Comparison of ENCODE assay signal across 9 mouse cellular contexts in the genomic region with DNA sequence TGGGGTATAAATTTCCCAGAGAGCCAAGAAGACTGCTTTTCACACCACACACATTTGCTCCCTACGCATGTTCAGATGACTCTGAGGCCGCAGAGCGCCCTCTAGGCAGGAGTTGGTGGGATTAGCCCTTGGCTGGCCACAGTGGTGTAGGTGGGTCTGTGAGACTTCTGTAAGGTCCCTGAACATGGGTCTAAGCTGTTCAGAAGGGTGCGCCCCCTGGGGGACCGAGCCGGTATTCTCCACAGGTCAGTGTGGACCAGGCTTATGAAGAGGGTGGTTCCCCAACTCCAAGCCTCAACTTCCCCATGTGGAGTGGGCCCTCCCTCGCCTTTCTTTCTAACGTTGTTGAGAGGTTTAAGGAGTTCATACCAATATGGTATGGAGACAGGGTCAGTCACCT. TPM values are rescaled to one million over a fixed set of nuclear protein-coding genes. Genes with fewer than 3 reads are reported as not detected.
DNase-seq lines count a peak whose midpoint lies in the region; ATAC-seq and TF ChIP-seq lines count a peak whose summit lies in the region.
"Had no signal": no experiment of that assay in that cellular context is flagged by ENCODE, and none has a peak within 500 bp of the region (broad histone marks: within the 10 kb centered on the region; RNA-seq: fewer than 3 reads in every experiment).

No protein-coding gene starts in this region.

- in situ Hi-C loops in CH12.LX (cut with MboI; ENCODE audit: low pct_ligation_motif_present, low pct_unique_long_range_greater_than_20kb, low sequenced_read_pairs): no loop called here

- no peaks in the 10 kb centered on the region for H3K27me3 ChIP-seq in heart, embryonic 15.5 days
- no peaks in the 10 kb centered on the region for H3K27me3 ChIP-seq in CH12.LX (replicated peaks)
- H3K27me3 ChIP-seq in liver, embryonic 14.5 days (ENCODE audit: control insufficient read depth, insufficient read depth, low read length): no peaks in the 10 kb centered on the region

- H3K36me3 ChIP-seq in heart, embryonic 15.5 days: no peaks in the 10 kb centered on the region
- H3K36me3 ChIP-seq in CH12.LX (replicated peaks in 1 of 2; ENCODE audit: control insufficient read depth in 1 of 2, insufficient read depth in 1 of 2, low read length in 1 of 2): peaks cover 86 to 92% of the 10 kb centered on the region in 2 experiments
- no peaks in the 10 kb centered on the region for H3K36me3 ChIP-seq in liver, embryonic 14.5 days (replicated peaks; ENCODE audit: control insufficient read depth, insufficient read depth, low read depth)
- H3K36me3 ChIP-seq: liver, embryonic 15.5 days had no signal

- intact Hi-C loops in heart, postnatal 25 days (cut with DNase I): no loop called here

- peaks cover 37% of the 10 kb centered on the region for H3K4me1 ChIP-seq in heart, embryonic 15.5 days (replicated peaks)
- peaks cover 0 to 9% of the 10 kb centered on the region in 2 experiments; a peak in 3 of 4 replicates for H3K4me1 ChIP-seq in CH12.LX (ENCODE audit: control insufficient read depth in 1 of 2, insufficient read depth in 2 of 2)
- no peaks in the 10 kb centered on the region for H3K4me1 ChIP-seq in liver, embryonic 14.5 days (replicated peaks; ENCODE audit: control insufficient read depth in 2 of 2, insufficient read depth in 2 of 2, low read length in 1 of 2)
- H3K4me1 ChIP-seq: liver, embryonic 15.5 days had no signal

- 42% methylated on average over 8 of the region's 8 CpGs for WGBS in heart, embryonic 15.5 days
- 36% methylated on average over 8 of the region's 8 CpGs for WGBS in liver, embryonic 14.5 days (ENCODE audit: insufficient replicate concordance)

- no peaks in the 10 kb centered on the region for H3K79me2 ChIP-seq in CH12.LX (replicated peaks; ENCODE audit: control insufficient read depth, extremely low read depth, insufficient read depth, poor library complexity, severe bottlenecking)

- no peak for TF ChIP-seq EP300 in CH12.LX (IDR thresholded peaks at IDR 0.05; ENCODE audit: low read length)
- TF ChIP-seq EP300 in liver, embryonic 14.5 days (IDR thresholded peaks at IDR 0.05; ENCODE audit: low read depth): no peak

- dilution Hi-C loops in CH12.LX (cut with MboI; ENCODE audit: extremely low pct_ligation_motif_present, extremely low pct_unique_long_range_greater_than_20kb, low sequenced_read_pairs): no loop called here

- H3K27ac ChIP-seq in heart, embryonic 15.5 days: peak overlapping the region; percentile 57
- H3K27ac ChIP-seq in CH12.LX (ENCODE audit: insufficient read depth, low read depth): no peak overlapping the region
- H3K27ac ChIP-seq in liver, embryonic 14.5 days: no peak overlapping the region
- H3K27ac ChIP-seq: liver, embryonic 15.5 days had no signal

- no peak overlapping the region; the same call in 1 of the 2 replicates for H3K4me2 ChIP-seq in heart, embryonic 15.5 days
- H3K4me2 ChIP-seq in CH12.LX (ENCODE audit: insufficient read depth, low read depth, poor library complexity, severe bottlenecking): no peak overlapping the region
- H3K4me2 ChIP-seq in liver, embryonic 14.5 days (ENCODE audit: low read depth): no peak overlapping the region
- H3K4me2 ChIP-seq: liver, embryonic 15.5 days had no signal

- TF ChIP-seq POLR2A in CH12.LX (IDR thresholded peaks at IDR 0.05; ENCODE audit: low read depth, low read length): no peak

- no peak overlapping the region for H3K4me3 ChIP-seq in heart, embryonic 15.5 days
- H3K4me3 ChIP-seq in CH12.LX (replicated peaks in 1 of 3; ENCODE audit: low read depth in 2 of 3, low read length in 2 of 3, poor library complexity in 1 of 3): no peak overlapping the region
- no peak overlapping the region for H3K4me3 ChIP-seq in liver, embryonic 14.5 days (ENCODE audit: insufficient read depth in 1 of 2, low read depth in 2 of 2, low read length in 2 of 2)
- H3K4me3 ChIP-seq: liver, embryonic 15.5 days had no signal

- ATAC-seq in heart, embryonic 15.5 days (replicated peaks; ENCODE audit: insufficient number of reproducible peaks, insufficient read depth, low FRiP score, low read depth): no peak
- ATAC-seq in inflammation-experienced regulatory T-cells, adult 6 months: peak; percentile 48
- ATAC-seq in liver, embryonic 14.5 days (ENCODE audit: insufficient read depth): no peak

- no peaks in the 10 kb centered on the region for H3K9me3 ChIP-seq in heart, embryonic 15.5 days (replicated peaks)
- H3K9me3 ChIP-seq in CH12.LX (replicated peaks; ENCODE audit: low read length): no peaks in the 10 kb centered on the region
- H3K9me3 ChIP-seq in liver, embryonic 14.5 days (ENCODE audit: control insufficient read depth, low read length): no peaks in the 10 kb centered on the region
- H3K9me3 ChIP-seq: liver, embryonic 15.5 days had no signal

- no peak for DNase-seq in heart, postnatal 25 days (ENCODE audit: low spot score)
- peak; percentile 49 for DNase-seq in CH12.LX (ENCODE audit: extremely low read depth)
- DNase-seq in brain, adult 2 months (ENCODE audit: low read depth, low spot score): peak; percentile 35
- no peak for DNase-seq in liver, embryonic 14.5 days (ENCODE audit: low read depth in 3 of 3, low spot score in 3 of 3)
- peak; percentile 49 for DNase-seq in right cerebral cortex, postnatal 4 days
- no peak for DNase-seq in urinary bladder, adult 2 months (ENCODE audit: low spot score)

- no peak; the same call in 1 of the 2 replicates for TF ChIP-seq RAD21 in CH12.LX (IDR thresholded peaks at IDR 0.05; ENCODE audit: low read depth, low read length)

- no peak overlapping the region for H3K9ac ChIP-seq in heart, embryonic 15.5 days
- no peak overlapping the region for H3K9ac ChIP-seq in CH12.LX (ENCODE audit: insufficient read depth, low read depth)
- no peak overlapping the region for H3K9ac ChIP-seq in liver, embryonic 14.5 days (replicated peaks)
- H3K9ac ChIP-seq: liver, embryonic 15.5 days had no signal

- TF ChIP-seq CTCF in CH12.LX (conservative IDR thresholded peaks at IDR 0.05 in 1 of 2, IDR thresholded peaks at IDR 0.05 in 1 of 2; ENCODE audit: low read depth in 2 of 2, low read length in 2 of 2): peak; percentile 56 to 57
- peak; percentile 69 for TF ChIP-seq CTCF in liver, embryonic 14.5 days (IDR thresholded peaks at IDR 0.05; ENCODE audit: low read depth)

TF ChIP-seq in CH12.LX, 34 proteins besides CTCF, POLR2A, EP300 and RAD21:
- TF ChIP-seq JUN (IDR thresholded peaks at IDR 0.05; ENCODE audit: insufficient read depth, low read depth, low read length) (no peak), MAFK (IDR thresholded peaks at IDR 0.05; ENCODE audit: insufficient replicate concordance, low read length) (no peak), HCFC1 (IDR thresholded peaks at IDR 0.05; ENCODE audit: low read depth, low read length) (no peak), SMC3 (IDR thresholded peaks at IDR 0.05; ENCODE audit: low read depth, low read length) (peak; percentile 45; the same call in 1 of the 2 replicates), ZNF384 (IDR thresholded peaks at IDR 0.05; ENCODE audit: low read depth, low read length) (no peak), CHD2 (IDR thresholded peaks at IDR 0.05; ENCODE audit: low read length) (no peak), E2F4 (IDR thresholded peaks at IDR 0.05; ENCODE audit: insufficient replicate concordance, low read depth, low read length) (no peak)

RNA-seq across cellular contexts. Expression of a gene that starts 59.3 kb away (rescaled TPM):
- 37.9 and 53.4 TPM in 2 replicates for polyA plus RNA-seq in heart, embryonic 15.5 days (2015; fragmentation: Nextera tagmentation; extraction: Ambion mirVana)
- 10 to 100 TPM; 89.2 to 97.2 TPM for total RNA-seq in heart, postnatal 25 days (2021)
- 13.8 and 15.8 TPM in 2 replicates for total RNA-seq in CH12.LX (2012; rRNA removed)
- total RNA-seq in CH12.LX (2014; rRNA removed): 9.9 and 11.5 TPM in 2 replicates
- 12.9 and 15.4 TPM in 2 replicates for polyA plus RNA-seq in CH12.LX (2012; ENCODE audit: insufficient read length, low read depth)
- polyA plus RNA-seq in inflammation-experienced regulatory T-cells, adult 6 months (2017; shearing (Covaris generic)): 1 to 10 TPM; 2.1 to 6.0 (median 5.9) TPM
- polyA plus RNA-seq in liver, embryonic 14.5 days (2012; rRNA removed): 14.2 and 17.0 TPM in 2 replicates
- 5.4 and 9.6 TPM in 2 replicates for polyA plus RNA-seq in liver, embryonic 14.5 days (2014; fragmentation: Nextera tagmentation; extraction: Ambion mirVana)
- 46.5 and 67.5 TPM in 2 replicates for polyA plus RNA-seq in urinary bladder, adult 2 months (2012; rRNA removed)

Comparison
In these comparisons a context has a peak if more than half of its experiments do, and no peak if none do; other contexts are left out.
1. DNase-seq: peak in CH12.LX (single experiment), brain, adult 2 months (single experiment) and right cerebral cortex, postnatal 4 days (single experiment); none in heart, postnatal 25 days (single experiment), liver, embryonic 14.5 days (0 of 3) and urinary bladder, adult 2 months (single experiment).